Mouse (Mus musculus): ENCODE results near the gene Btbd35f1.
"Not testable (repeated sequence)": the region's sequence is repeated elsewhere in the genome, so short reads cannot be mapped to it uniquely, and the experiment has no call there.

Gene Btbd35f1

DNA sequence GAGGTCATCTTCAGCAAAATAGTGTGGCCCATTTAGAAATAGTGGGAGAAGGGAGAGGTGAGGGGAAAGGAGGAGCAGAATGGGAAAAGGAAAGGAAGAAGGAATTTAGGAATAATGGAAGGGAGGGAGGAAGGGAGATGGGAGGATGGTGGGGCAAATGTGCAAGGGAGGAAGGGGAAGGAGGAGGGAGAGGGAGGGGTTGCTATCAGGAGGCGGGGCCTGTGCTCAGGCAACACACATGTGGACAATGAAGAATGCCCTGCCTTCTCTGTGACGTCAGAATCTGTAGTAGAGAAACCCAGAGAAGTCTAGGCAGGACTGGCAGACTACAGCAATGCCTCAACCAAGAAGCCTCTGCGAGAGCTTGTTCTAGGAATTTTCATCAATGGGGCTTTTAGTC is at the start of gene Btbd35f1:
TSS of gene Btbd35f1 (plus strand) at position 301 of the 400 bp plus-strand sequence.
- not testable (repeated sequence) for DNase-seq (ENCODE audit: low spot score in 2 of 2)

DNA sequence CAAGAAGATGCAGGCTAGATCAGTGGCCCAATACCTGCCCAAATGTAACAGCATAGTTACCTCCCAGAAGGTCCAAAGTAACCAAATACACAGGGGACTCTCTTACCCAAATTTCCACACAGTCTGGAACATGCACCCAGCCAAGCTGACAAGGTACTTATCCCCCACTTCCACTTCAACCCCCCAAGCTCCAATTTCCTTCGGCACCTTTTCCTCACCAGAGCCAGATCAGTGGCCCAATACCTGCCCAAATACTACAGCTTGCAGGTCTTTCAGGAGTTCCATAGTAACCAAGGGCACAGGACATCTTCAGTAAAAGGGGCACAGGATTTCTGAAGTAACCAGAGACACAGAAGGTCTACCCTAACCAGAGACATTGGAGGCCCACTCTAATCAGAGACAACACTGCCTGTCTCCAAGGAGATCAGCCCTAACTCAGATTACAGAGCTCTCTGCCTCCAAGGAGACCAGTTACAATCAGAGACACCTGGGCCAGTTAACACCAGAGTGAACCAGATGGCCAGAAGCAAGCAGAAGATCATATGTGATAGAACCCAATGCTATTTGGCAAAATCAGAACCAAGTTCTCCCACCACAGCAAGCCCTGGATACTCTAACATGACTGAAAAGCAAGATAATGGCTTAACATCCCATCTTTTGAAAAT is 31.2 kb downstream of the Btbd35f1 start:
- not testable (repeated sequence) for DNase-seq (ENCODE audit: low spot score in 2 of 2)

DNA sequence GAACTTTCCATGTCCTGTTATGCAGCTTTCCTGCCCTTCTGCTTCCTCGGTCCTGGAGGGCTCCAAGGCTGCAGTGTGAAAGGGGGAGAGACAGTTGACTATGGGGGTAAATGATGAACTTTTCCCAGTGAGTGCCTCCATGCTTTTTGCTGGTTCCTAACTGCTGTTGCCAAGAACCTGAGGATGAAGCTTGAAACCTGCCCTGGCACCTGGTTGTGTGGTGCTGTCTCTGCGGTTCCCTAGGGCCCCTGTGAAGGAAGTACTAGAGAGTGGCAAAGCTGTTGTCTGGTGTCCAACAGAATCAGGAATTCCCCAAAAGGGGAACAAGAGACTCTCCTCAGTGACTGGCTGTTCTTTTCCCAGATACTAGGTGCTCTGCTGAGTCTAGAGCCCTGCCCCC is 41.2 kb downstream of the Btbd35f1 start:
- DNase-seq (ENCODE audit: low spot score in 2 of 2): not testable (repeated sequence)

DNA sequence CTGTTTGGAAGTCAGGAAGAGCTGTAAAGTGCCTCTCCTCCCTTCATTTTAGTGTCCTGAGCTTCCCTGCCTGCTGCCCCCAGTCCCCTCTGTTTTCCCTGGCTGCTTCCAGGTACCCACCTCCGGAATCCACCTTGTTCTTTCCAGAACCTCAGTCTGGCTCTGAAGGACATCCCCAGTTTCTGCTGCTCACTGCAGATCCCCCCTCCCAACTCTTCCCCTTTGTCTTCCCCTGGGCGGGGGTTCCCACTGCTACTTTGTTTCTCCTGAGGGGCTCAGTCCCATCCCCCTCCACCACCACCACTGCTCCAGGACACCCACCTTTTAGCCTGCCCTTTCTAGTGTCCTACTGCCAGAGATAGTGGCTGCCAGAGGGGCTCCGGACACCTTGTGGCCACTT is 41.6 kb downstream of the Btbd35f1 start:
- not testable (repeated sequence) for DNase-seq (ENCODE audit: low spot score in 2 of 2)

Measured in spleen, postnatal 36 days (tissue).